Mouse (Mus musculus): ENCODE results near the gene Tmod1.

- TF ChIP-seq EP300 (IDR thresholded peaks at IDR 0.05; ENCODE audit: low read depth) (no peak), CTCF (IDR thresholded peaks at IDR 0.05; ENCODE audit: low read depth) (no peak)
These were observed 78.8 kb downstream of the Tmod1 start for GRCm38 (mm10) chr4:46117536-46117935.
